Mouse (Mus musculus) neural tube, embryonic 14.5 days (tissue): Measurements from ENCODE around the gene Dclk1. TPM values are rescaled to one million over a fixed set of nuclear protein-coding genes. Genes with fewer than 3 reads are reported as not detected.

Experiments
- ATAC-seq: fragments of 200-750 bp; cut with Nextera tagmentation; 2 replicates; pipeline ENCODE4 v1.8.0; 2017; ENCODE audit warnings: low read depth, mild to moderate bottlenecking, moderate TSS enrichment, moderate library complexity
- H3K27ac ChIP-seq: fragments of 300-500 bp; sonication (generic); 2 replicates; pipeline ENCODE4 v1.5.1; 2014; ENCODE audit warnings: low read depth, mild to moderate bottlenecking, control low read depth, low read length, moderate library complexity, mixed read lengths
- H3K27me3 ChIP-seq: fragments of 300-500 bp; sonication (generic); 2 replicates; pipeline ENCODE4 v1.6.1; 2014; ENCODE audit warnings: low read length; ENCODE audit not compliant: control insufficient read depth, insufficient read depth
- H3K36me3 ChIP-seq: fragments of 300-500 bp; sonication (generic); 2 replicates; pipeline ENCODE4 v1.6.1; 2014; ENCODE audit warnings: low read length, mixed read lengths; ENCODE audit not compliant: control insufficient read depth, insufficient read depth
- H3K4me1 ChIP-seq: fragments of 300-500 bp; sonication (generic); 2 replicates; pipeline ENCODE4 v1.6.1; 2014; ENCODE audit warnings: low read length; ENCODE audit not compliant: control insufficient read depth, insufficient read depth
- H3K4me2 ChIP-seq: fragments of 300-500 bp; sonication (generic); 2 replicates; pipeline ENCODE4 v1.6.1; 2014; ENCODE audit warnings: mild to moderate bottlenecking, low read depth, low read length, control low read depth
- H3K4me3 ChIP-seq: fragments of 300-500 bp; sonication (generic); 2 replicates; pipeline ENCODE4 v1.5.1; 2014; ENCODE audit warnings: low read depth, low read length, control low read depth, mixed read lengths
- H3K9ac ChIP-seq: fragments of 300-500 bp; sonication (generic); replicated peaks from 2 replicates; pipeline ENCODE4 v1.6.1; 2014; ENCODE audit warnings: low read depth, mild to moderate bottlenecking, control low read depth, low read length, mixed read lengths
- H3K9me3 ChIP-seq: fragments of 300-500 bp; sonication (generic); 2 replicates; pipeline ENCODE4 v1.6.1; 2016; ENCODE audit warnings: low read length; ENCODE audit not compliant: control insufficient read depth
- WGBS: fragments of 180-500 bp; shearing (Covaris S2); extraction: QIAGEN DNeasy Blood & Tissue Kit; methylation state at CpG from one replicate; pipeline ENCODE4 v1.1.7; 2014; 5-methylcytosine and 5-hydroxymethylcytosine counted together
- polyA plus RNA-seq: library from polyadenylated mRNA; unstranded; fragments of >200 nt; fragmentation: Nextera tagmentation; extraction: Ambion mirVana; gene quantifications from 2 replicates; pipeline ENCODE4 v1.2.1, GENCODE M21; 2014

Gene Dclk1
- polyA plus RNA-seq, 1 experiment from 2014 or later, result 297 TPM

GRCm38 (mm10) chr3:55378591-55378990 lies 136.4 kb downstream of the Dclk1 start:
- Histone ChIP-seq H3K27me3 (no peaks in the 10 kb centered on the region), H3K9ac (no peak overlapping the region), H3K4me1 (peaks cover 9% of the 10 kb centered on the region), H3K4me2 (no peak overlapping the region), H3K36me3 (peaks cover 3% of the 10 kb centered on the region; the same call in 1 of the 2 replicates), H3K27ac (no peak overlapping the region), H3K4me3 (no peak overlapping the region), H3K9me3 (no peaks in the 10 kb centered on the region)
- 95% methylated on average over 6 of the region's 6 CpGs for WGBS
- no peak for ATAC-seq

GRCm38 (mm10) chr3:55380471-55380870 lies 138.3 kb downstream of the Dclk1 start:
- Histone ChIP-seq H3K36me3 (peaks cover 3% of the 10 kb centered on the region; the same call in 1 of the 2 replicates), H3K27ac (no peak overlapping the region), H3K9ac (no peak overlapping the region), H3K27me3 (no peaks in the 10 kb centered on the region), H3K9me3 (no peaks in the 10 kb centered on the region), H3K4me3 (no peak overlapping the region), H3K4me1 (no peaks in the 10 kb centered on the region), H3K4me2 (no peak overlapping the region)
- ATAC-seq, result no peak
- WGBS, result 27% methylated on average over 9 of the region's 9 CpGs

- H3K27ac ChIP-seq, result no peak overlapping the region
- no peaks in the 10 kb centered on the region for H3K36me3 ChIP-seq
- H3K4me3 ChIP-seq, result no peak overlapping the region
- no peak for ATAC-seq
- no peaks in the 10 kb centered on the region for H3K9me3 ChIP-seq
- WGBS, result 74% methylated on average over 3 of the region's 3 CpGs
- no peak overlapping the region for H3K9ac ChIP-seq
- H3K4me2 ChIP-seq, result no peak overlapping the region
- H3K4me1 ChIP-seq, result peaks cover 6% of the 10 kb centered on the region; the same call in 1 of the 2 replicates
- H3K27me3 ChIP-seq, result no peaks in the 10 kb centered on the region
Observed at GRCm38 (mm10) chr3:55392605-55393004, 150.4 kb downstream of the Dclk1 start.

GRCm38 (mm10) chr3:55393549-55393948 lies 151.4 kb downstream of the Dclk1 start:
- no peak overlapping the region for H3K4me2 ChIP-seq
- H3K4me3 ChIP-seq, result no peak overlapping the region
- no peak overlapping the region for H3K27ac ChIP-seq
- H3K4me1 ChIP-seq, result peaks cover 6% of the 10 kb centered on the region; the same call in 1 of the 2 replicates
- no peaks in the 10 kb centered on the region for H3K9me3 ChIP-seq
- ATAC-seq, result no peak
- H3K9ac ChIP-seq, result no peak overlapping the region
- WGBS, result 89% methylated on average over 3 of the region's 3 CpGs
- no peaks in the 10 kb centered on the region for H3K36me3 ChIP-seq
- no peaks in the 10 kb centered on the region for H3K27me3 ChIP-seq

GRCm38 (mm10) chr3:55396792-55397191 lies 154.6 kb downstream of the Dclk1 start:
- Histone ChIP-seq H3K4me3 (no peak overlapping the region), H3K36me3 (no peaks in the 10 kb centered on the region), H3K9ac (no peak overlapping the region), H3K9me3 (no peaks in the 10 kb centered on the region), H3K4me1 (peaks cover 6% of the 10 kb centered on the region; the same call in 1 of the 2 replicates), H3K4me2 (no peak overlapping the region), H3K27ac (peak overlapping the region; percentile 57; the same call in 1 of the 2 replicates), H3K27me3 (no peaks in the 10 kb centered on the region)
- 39% methylated on average over 2 of the region's 2 CpGs for WGBS
- ATAC-seq, result no peak

- 62% methylated on average over 6 of the region's 6 CpGs for WGBS
- Histone ChIP-seq H3K4me3 (no peak overlapping the region), H3K9ac (no peak overlapping the region), H3K27ac (peak overlapping the region; percentile 52; the same call in 1 of the 2 replicates), H3K4me2 (no peak overlapping the region), H3K4me1 (peaks cover 6% of the 10 kb centered on the region; the same call in 1 of the 2 replicates), H3K36me3 (no peaks in the 10 kb centered on the region), H3K9me3 (no peaks in the 10 kb centered on the region), H3K27me3 (no peaks in the 10 kb centered on the region)
- peak; percentile 70; the same call in 1 of the 2 replicates for ATAC-seq
Observed at GRCm38 (mm10) chr3:55397752-55398693, 155.9 kb downstream of the Dclk1 start.

GRCm38 (mm10) chr3:55401236-55401635 lies 159.1 kb downstream of the Dclk1 start:
- no peak overlapping the region for H3K4me3 ChIP-seq
- no peak overlapping the region for H3K4me2 ChIP-seq
- WGBS, result 93% methylated on average over 1 of the region's 1 CpGs
- no peaks in the 10 kb centered on the region for H3K36me3 ChIP-seq
- no peak for ATAC-seq
- no peak overlapping the region for H3K27ac ChIP-seq
- peaks cover 6% of the 10 kb centered on the region; the same call in 1 of the 2 replicates for H3K4me1 ChIP-seq
- no peaks in the 10 kb centered on the region for H3K9me3 ChIP-seq
- no peak overlapping the region for H3K9ac ChIP-seq
- no peaks in the 10 kb centered on the region for H3K27me3 ChIP-seq

GRCm38 (mm10) chr3:55404751-55405150 lies 162.6 kb downstream of the Dclk1 start:
- Histone ChIP-seq H3K27ac (no peak overlapping the region), H3K9me3 (no peaks in the 10 kb centered on the region), H3K4me2 (no peak overlapping the region), H3K36me3 (no peaks in the 10 kb centered on the region), H3K4me3 (no peak overlapping the region), H3K27me3 (no peaks in the 10 kb centered on the region), H3K4me1 (no peaks in the 10 kb centered on the region), H3K9ac (no peak overlapping the region)
- no peak for ATAC-seq
- 96% methylated on average over 7 of the region's 7 CpGs for WGBS

- H3K4me2 ChIP-seq, result no peak overlapping the region
- no peaks in the 10 kb centered on the region for H3K4me1 ChIP-seq
- no peak overlapping the region for H3K4me3 ChIP-seq
- no peaks in the 10 kb centered on the region for H3K9me3 ChIP-seq
- no peak for ATAC-seq
- 54% methylated on average over 7 of the region's 7 CpGs for WGBS
- no peak overlapping the region for H3K9ac ChIP-seq
- H3K27ac ChIP-seq, result no peak overlapping the region
- H3K36me3 ChIP-seq, result no peaks in the 10 kb centered on the region
- no peaks in the 10 kb centered on the region for H3K27me3 ChIP-seq
Observed at GRCm38 (mm10) chr3:55406616-55407015, 164.5 kb downstream of the Dclk1 start.
